Mouse (Mus musculus): ENCODE data around the gene Kcnk3.

DNA sequence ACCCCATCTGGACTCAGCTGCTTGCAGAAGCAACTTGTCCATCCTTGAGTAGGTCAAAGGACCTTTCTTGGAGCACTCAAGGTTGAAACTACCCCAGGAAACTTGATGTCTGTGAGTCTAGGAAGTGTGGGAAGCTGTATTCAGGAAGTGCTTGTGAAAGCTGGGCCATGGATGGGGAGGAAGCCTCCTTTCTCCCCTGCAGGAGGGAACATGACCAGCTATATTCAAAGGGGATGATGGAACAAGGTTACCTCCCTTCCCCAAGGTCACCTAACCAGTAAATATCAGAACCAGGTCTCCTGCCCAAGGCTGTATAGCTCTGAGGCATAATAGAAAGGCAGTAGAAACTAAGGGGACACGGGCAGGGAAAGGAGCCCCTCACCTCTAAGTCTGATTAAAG, 44.2 kb downstream of the Kcnk3 start:
- no peak for TF ChIP-seq MYOD1 (IDR thresholded peaks at IDR 0.05; ENCODE audit: control insufficient read depth in 1 of 3, insufficient read length in 2 of 3, low read depth in 2 of 3)
- no peak for TF ChIP-seq POLR2A (IDR thresholded peaks at IDR 0.05; ENCODE audit: insufficient read length, low read depth)
